Mouse (Mus musculus) layer of hippocampus, postnatal 14 days (tissue): ENCODE measurements at regions not wholly inside any gene's neighbourhood (a gene's known extent, or its start where the extent isn't known, plus 50 kb on each side); places are given as distances from the start of the nearest gene placed in this dataset.

Source experiments
- DNase-seq, 2 experiments: peaks; one replicate each; pipeline ENCODE4 v3.0.0; 2021 to 2022; ENCODE audit warnings: low spot score in 2 of 2, mixed read lengths in 1 of 2
- microRNA-seq, 2 experiments: library from miRNA; unstranded; fragments of <30 nt; microRNA quantifications; one replicate each; pipeline ENCODE4 v1.2.0; 2021

- DNase-seq, result peak; percentile 60 to 89
These were observed 271.6 kb upstream of the Atp11b start for GRCm38 (mm10) chr3:35482296-35482695.

- no peak for DNase-seq
These were observed 271.1 kb upstream of the Atp11b start for GRCm38 (mm10) chr3:35482759-35483158.

GRCm38 (mm10) chr3:35496027-35496824, 257.7 kb upstream of the Atp11b start:
- no peak for DNase-seq

- DNase-seq, result no peak
These were observed 243.6 kb upstream of the Atp11b start for GRCm38 (mm10) chr3:35510314-35510713.

GRCm38 (mm10) chr3:35516517-35516916, 237.4 kb upstream of the Atp11b start:
- no peak for DNase-seq

- DNase-seq, result peak in 1 of 2 experiments; percentile 18
These were observed 233.8 kb upstream of the Atp11b start for GRCm38 (mm10) chr3:35520131-35520530.

GRCm38 (mm10) chr3:35547696-35548095, 206.2 kb upstream of the Atp11b start:
- DNase-seq, result no peak

- DNase-seq, result no peak
These were observed 202.1 kb upstream of the Atp11b start for GRCm38 (mm10) chr3:35551791-35552190.

GRCm38 (mm10) chr3:35560425-35560824, 193.5 kb upstream of the Atp11b start:
- no peak for DNase-seq

- DNase-seq, result peak; percentile 71 to 81
These were observed 179.5 kb upstream of the Atp11b start for GRCm38 (mm10) chr3:35574402-35574801.

Small RNA genes lying in the stretch of these regions (microRNA-seq; reads per million reads assigned to microRNA genes)
- 0 reads per million in 2 experiments for gene Gm25442
